Mouse (Mus musculus): ENCODE measurements around the gene Sin3b. TPM values are rescaled to one million over a fixed set of nuclear protein-coding genes. Genes with fewer than 3 reads are reported as not detected.

The Sin3b gene
- 100 to 1,000 TPM; 119 to 133 TPM for total RNA-seq (2023)

DNA sequence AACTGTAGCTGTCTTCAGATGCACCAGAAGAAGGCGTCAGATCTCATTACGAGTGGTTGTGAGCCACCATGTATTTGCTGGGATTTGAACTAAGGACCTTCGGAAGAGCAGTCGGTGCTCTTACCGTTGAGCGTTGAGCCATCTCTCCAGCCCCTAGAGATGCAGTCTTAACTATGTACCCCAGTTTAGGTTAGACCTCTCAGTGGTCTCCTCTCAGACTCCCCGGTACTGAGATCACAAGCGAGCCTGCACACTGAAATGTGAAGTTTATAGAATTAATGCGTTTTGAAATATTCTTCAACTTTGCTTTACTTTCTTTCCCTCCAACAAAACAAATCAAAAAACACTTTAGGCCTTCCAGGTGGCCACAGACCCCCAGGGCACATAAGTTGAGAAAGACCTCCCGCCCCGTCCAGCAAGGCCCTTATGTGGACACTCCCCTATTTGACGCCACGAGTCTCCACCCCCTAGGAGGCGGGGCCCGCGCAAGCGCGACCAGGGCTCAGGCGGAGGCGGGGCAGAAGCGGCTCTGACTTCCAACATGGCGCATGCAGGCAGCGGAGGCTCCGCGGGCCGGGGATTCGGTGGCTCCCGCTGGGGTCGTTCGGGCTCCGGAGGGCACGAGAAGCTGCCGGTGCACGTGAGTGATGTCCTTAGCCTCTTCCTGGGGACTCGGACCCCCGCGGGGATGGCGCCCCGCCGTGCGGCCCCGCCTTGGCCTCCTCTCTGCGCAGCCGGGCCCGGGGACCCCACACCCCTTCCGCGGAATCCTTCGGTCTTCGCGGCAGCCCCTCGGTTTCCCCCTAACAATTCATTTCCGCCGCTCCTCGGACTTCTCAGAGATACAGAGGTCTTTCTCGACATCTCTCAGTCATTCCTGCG lies at the start of gene Sin3b:
Gene Sin3b, plus strand, starts transcription at position 517 of the 882 bp plus-strand sequence.

DNA sequence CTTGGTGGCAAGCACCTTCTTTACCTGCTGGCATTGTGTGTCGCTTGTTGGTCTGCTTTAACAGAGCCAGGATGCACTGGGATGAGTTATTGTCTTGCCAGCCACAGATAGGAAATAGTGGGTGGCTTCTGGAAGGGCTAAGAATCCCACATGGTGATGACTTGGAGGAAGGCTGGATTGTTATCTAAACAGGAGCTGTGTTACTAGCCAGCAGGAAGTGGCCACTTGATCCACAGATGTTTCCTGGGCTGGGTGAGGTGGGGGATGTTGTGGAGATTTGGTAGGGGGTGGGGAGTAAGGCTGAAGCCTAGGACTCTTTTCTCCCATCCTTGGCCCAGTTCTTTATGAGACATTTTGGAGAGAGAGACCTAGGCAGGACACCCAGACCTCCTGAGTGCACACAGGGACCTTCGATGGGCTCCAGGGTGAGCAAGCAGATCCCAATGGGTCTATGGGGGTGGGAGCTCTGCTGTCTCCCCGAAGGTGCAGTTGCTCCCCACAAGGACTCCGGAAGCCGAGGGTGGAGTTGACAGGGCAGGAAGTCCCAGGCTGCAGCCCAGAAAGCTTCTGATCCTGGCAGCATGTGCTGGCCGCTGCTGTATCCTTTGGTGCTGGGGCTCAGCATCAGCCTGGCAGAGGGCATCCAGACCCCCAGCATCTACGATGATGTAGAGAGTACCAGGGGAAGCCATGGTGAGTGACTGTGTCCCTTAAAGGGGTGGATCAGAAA lies 38.4 kb downstream of the Sin3b start, which contains the start of gene F2rl3:
Gene F2rl3, plus strand, starts transcription at position 559 of the 730 bp plus-strand sequence.

Other genes with a start within 250 kb of the Sin3b start
- 10 to 100 TPM; 56.4 to 85.1 TPM for gene Cherp, start 248.1 kb upstream of the Sin3b start, total RNA-seq (2023)
- gene Slc35e1, start 230.7 kb upstream of the Sin3b start, total RNA-seq (2023): 100 to 1,000 TPM in 1 of 2 experiments, 10 to 100 TPM in 1; 97.8 to 113 TPM
- 10 to 100 TPM; 11.9 to 12.4 TPM for gene Med26, start 175.0 kb upstream of the Sin3b start, total RNA-seq (2023)
- 100 to 1,000 TPM in 1 of 2 experiments, 10 to 100 TPM in 1; 88.6 to 100 TPM for gene Smim7, start 152.2 kb upstream of the Sin3b start, total RNA-seq (2023)
- gene Tmem38a, start 151.2 kb upstream of the Sin3b start, total RNA-seq (2023): 10 to 100 TPM; 13.8 to 13.9 TPM
- gene Nwd1, start 76.6 kb upstream of the Sin3b start, total RNA-seq (2023): 1 to 10 TPM in 1 of 2 experiments, under 1 TPM in 1; 0.46 to 1.1 TPM
- gene F2rl3, start 38.6 kb downstream of the Sin3b start, total RNA-seq (2023): under 1 TPM; 0.64 to 0.84 TPM

Data from neutrophil, adult 83 days (primary cell).